Mouse (Mus musculus): ENCODE measurements around the gene Slc30a3. TPM values are rescaled to one million over a fixed set of nuclear protein-coding genes. Genes with fewer than 3 reads are reported as not detected.

Gene Slc30a3
- polyA plus RNA-seq, 1 experiment from 2014 or later = 1.5 TPM

DNA sequence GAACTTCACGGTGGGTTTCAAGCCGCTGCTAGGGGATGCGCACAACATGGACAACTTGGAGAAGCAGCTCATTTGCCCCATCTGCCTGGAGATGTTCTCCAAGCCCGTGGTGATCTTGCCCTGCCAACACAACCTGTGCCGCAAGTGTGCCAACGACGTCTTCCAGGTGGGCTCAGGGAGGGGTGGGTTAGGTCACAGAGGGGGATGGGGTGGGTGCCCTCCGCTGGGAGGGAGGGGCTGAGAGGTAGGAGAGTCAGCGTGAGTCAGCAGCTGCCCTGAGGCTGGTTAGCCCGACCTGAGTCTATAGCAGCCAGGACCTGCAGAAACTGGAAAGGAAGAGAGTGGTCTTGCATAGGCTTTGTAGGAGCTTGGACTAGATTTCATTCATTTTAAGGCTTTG is 8.9 kb upstream of the Slc30a3 start:
- no peak overlapping the region for H3K4me3 ChIP-seq
- WGBS = 29% methylated on average over 10 of the region's 10 CpGs
- no peaks in the 10 kb centered on the region for H3K9me3 ChIP-seq (replicated peaks)

DNA sequence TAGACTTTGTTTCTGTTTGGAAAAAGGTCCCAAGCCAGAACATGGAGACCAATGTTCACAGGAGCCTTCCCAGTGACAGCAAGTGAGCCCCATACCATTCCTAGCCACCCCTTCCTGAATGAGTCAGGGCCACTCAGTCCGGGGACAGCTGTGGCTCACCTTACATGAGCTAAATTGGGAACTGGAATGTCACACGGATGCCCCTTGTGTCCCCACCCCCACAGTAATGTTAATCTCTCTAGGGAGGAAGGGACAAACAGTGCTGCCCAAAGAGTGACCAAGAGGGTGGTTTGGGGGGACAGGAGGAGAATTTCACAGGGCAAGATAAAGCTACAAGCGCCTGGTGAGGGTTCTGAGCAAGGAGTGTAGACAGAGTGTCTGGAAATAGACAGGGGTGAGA is 8.3 kb upstream of the Slc30a3 start, which contains the start of gene Trim54:
Gene Trim54 (plus strand): TSS at position 359 of the 400 bp plus-strand sequence.
- no peak within 1 kb of the TSS for H3K27ac ChIP-seq (replicated peaks)
- H3K4me1 ChIP-seq = no peaks in the 10 kb centered on the region
- H3K9me3 ChIP-seq (replicated peaks) = no peaks in the 10 kb centered on the region
- H3K36me3 ChIP-seq = no peaks in the 10 kb centered on the region
- no peak for DNase-seq (ENCODE audit: low spot score)
- peaks cover 12% of the 10 kb centered on the region for H3K27me3 ChIP-seq (ENCODE audit: low read depth, poor library complexity, severe bottlenecking)
- 51% methylated on average over 3 of the region's 3 CpGs for WGBS
- H3K4me3 ChIP-seq = no peak within 1 kb of the TSS

More for the DNA sequence above, 8.9 kb upstream of the Slc30a3 start:
- DNase-seq (ENCODE audit: low spot score) = no peak
- no peaks in the 10 kb centered on the region for H3K4me1 ChIP-seq
- H3K36me3 ChIP-seq = no peaks in the 10 kb centered on the region
- H3K27ac ChIP-seq (replicated peaks) = no peak overlapping the region
- peaks cover 12% of the 10 kb centered on the region for H3K27me3 ChIP-seq (ENCODE audit: low read depth, poor library complexity, severe bottlenecking)

DNA sequence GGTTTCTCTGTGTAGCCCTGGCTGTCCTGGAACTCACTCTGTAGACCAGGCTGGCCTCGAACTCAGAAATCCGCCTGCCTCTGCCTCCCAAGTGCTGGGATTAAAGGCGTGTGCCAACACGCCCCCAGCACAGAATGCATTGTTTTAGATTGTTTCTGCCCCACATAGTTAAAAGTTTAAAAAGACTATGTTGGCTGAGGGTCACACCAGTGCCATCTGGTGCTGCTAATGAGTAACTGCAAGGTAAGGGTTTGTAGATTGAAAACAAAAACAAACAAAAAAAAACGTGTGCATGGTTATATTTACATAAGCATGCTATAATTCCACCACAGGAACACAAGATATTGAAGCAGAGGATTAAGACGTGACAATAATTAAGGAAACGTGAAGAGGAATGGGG is 2.7 kb upstream of the Slc30a3 start:
- Histone ChIP-seq H3K27ac (replicated peaks) (no peak overlapping the region), H3K4me1 (no peaks in the 10 kb centered on the region), H3K27me3 (ENCODE audit: low read depth, poor library complexity, severe bottlenecking) (no peaks in the 10 kb centered on the region; the same call in 1 of the 2 replicates), H3K4me3 (no peak overlapping the region), H3K36me3 (no peaks in the 10 kb centered on the region), H3K9me3 (replicated peaks) (no peaks in the 10 kb centered on the region)
- DNase-seq (ENCODE audit: low spot score) = no peak
- 42% methylated on average over 7 of the region's 7 CpGs for WGBS

DNA sequence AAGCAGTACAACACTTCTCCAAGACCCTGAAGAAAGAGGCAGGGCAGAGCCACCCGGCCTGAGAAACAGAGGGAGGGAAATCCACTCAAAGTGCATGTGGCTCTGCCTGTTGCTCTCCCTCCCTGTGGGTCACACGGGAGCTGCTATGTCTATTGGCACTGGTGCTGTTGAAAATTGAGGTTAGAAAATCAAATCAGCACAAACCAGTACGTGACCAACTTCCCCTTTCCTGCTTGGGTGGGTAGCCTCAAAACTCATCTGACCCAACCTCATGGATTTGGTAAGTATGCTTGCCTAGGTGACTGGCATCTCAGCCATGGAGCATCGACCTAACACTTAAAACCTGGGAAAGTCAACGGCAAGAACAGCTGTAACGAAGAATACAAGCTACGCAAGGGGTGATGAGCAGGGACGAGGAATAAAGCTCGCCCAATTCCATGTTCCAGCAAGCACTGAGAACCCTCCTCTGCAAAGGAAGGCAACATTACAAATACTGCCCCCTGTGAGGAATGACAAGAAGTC is 2.2 kb downstream of the Slc30a3 start, which contains the start of gene Dnajc5g:
Gene Dnajc5g (plus strand): TSS at position 472 of the 522 bp plus-strand sequence.
- Histone ChIP-seq H3K4me1 (no peaks in the 10 kb centered on the region), H3K4me3 (no peak within 1 kb of the TSS), H3K27ac (replicated peaks) (no peak within 1 kb of the TSS), H3K27me3 (ENCODE audit: low read depth, poor library complexity, severe bottlenecking) (no peaks in the 10 kb centered on the region; the same call in 1 of the 2 replicates), H3K9me3 (replicated peaks) (no peaks in the 10 kb centered on the region), H3K36me3 (no peaks in the 10 kb centered on the region)
- WGBS = 85% methylated on average over 9 of the region's 9 CpGs
- no peak for DNase-seq (ENCODE audit: low spot score)

DNA sequence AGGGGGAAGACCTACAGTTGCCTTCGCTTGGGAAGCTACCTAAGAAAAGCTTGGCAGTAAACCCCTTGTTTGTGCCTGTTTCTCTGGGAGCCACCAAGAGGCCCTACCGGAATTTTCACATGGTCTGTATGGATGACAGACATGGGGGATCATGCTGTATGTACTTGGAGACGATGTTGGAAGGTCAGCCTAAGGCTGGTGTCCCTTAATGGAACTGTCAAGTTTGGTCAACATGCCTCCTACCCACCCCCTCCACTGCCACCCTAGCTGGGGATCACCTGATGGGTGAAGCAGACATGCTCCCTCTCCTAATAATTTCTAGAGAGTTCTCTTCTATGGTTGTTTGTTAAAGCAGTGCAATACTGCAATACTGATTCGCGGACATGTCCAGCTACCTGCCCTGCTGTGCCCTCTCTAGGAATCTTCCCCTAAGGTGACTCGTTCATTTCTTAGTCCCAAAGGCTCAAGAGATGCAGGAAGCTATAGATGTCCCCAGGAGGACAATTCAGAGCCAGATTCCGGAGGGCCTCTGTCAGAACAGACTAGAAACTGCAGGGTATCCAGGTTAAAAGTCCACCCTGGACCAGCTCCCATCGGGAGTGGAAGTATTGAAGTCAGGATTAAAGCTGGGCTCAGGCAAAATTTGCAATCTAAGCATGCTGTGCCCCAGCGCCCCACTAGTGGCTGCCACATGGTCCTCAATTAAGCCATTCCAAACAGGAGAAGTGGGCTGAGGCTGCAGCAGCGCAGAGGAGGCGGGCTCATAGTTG is 12.1 kb downstream of the Slc30a3 start:
- no peak for DNase-seq (ENCODE audit: low spot score)
- WGBS = 27% methylated on average over 11 of the region's 11 CpGs
- H3K9me3 ChIP-seq (replicated peaks) = no peaks in the 10 kb centered on the region
- H3K36me3 ChIP-seq = no peaks in the 10 kb centered on the region
- H3K4me1 ChIP-seq = peaks cover 40% of the 10 kb centered on the region
- peaks cover 78% of the 10 kb centered on the region for H3K27me3 ChIP-seq (ENCODE audit: low read depth, poor library complexity, severe bottlenecking)
- H3K27ac ChIP-seq (replicated peaks) = no peak overlapping the region
- H3K4me3 ChIP-seq = peak overlapping the region; percentile 40

DNA sequence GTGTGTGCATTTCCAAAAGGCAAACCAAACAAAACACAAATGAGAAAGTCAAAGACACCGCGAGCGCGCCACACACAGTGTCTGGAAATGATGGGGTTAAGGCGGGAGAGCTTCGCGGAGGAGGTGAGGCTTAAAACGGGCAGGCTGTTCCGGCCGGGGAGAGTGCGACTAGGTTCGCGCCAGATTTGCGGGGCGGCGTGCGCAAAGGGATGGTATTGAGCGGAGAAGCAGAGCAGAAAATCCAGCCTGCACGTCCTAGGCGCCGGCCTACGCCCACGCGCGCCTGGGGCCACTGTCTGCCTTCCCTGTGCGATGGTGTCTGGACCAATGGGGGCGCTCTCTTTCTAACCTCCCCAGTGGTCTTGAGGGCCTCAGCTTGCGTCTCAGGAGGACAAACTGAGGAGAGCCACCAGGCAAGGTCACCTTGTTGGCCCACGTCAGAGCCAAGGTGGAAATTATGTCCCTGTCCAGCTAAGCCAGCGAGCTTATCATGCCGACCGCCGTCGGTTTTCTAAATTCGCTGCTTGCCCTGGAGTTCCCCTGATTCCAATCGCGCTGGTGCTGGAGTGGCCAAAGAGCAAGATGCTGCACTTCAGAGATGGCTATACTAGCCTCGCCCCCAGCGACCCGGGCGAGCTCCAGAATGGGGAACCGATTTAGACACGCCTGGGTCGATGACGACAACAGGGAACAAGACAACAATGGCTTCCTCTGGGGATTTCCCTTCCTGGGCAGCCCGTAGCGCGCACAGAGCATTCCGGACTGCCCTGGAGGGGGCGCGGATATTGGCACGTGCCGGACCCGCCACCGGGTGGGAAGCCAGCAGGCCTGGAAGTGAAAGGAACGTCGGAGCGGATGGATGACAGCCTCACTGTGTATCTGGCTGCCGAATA is 13.0 kb downstream of the Slc30a3 start:
- Histone ChIP-seq H3K27ac (replicated peaks) (no peak overlapping the region), H3K4me3 (peak overlapping the region; percentile 40), H3K4me1 (peaks cover 40% of the 10 kb centered on the region), H3K9me3 (replicated peaks) (no peaks in the 10 kb centered on the region), H3K27me3 (ENCODE audit: low read depth, poor library complexity, severe bottlenecking) (peaks cover 86% of the 10 kb centered on the region), H3K36me3 (no peaks in the 10 kb centered on the region)
- WGBS = under 1% methylated on average over 59 of the region's 59 CpGs
- peak; percentile 62 for DNase-seq (ENCODE audit: low spot score)

DNA sequence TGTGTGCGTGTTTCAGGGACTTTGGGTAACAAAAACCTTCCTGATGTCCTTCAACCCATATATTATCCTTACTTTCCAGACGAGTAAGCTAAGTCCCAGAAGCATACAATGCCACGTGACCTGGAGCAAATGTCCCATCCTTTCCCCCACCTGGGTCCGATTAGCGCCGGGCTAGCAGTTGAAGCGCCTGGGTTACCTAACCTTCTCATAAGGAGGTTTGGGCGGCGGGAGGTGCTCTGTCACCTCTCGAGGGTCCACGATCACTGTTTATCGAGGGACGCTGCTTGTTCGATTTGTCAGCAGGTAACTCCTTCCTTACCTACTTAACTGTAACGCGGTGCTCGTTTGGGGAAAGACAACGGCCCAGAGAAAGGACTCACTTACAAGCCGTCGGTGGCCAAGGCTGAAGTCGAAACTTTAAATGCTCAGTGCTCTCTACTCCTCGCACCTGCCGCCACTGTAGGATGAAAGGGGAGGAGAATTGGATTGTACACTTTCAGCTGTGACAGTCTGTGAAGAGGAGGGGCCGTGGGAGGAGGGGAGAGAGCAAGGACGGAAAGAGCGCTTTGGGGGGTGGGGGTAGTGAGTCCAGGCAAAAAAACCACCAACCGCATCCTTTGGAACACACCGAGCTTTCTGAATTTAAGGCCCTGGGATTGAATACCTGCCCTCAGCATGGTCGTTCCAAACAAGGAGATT is 13.8 kb downstream of the Slc30a3 start:
- Histone ChIP-seq H3K27ac (replicated peaks) (no peak overlapping the region), H3K4me3 (peak overlapping the region; percentile 56), H3K36me3 (no peaks in the 10 kb centered on the region), H3K9me3 (replicated peaks) (no peaks in the 10 kb centered on the region), H3K4me1 (peaks cover 40% of the 10 kb centered on the region), H3K27me3 (ENCODE audit: low read depth, poor library complexity, severe bottlenecking) (peaks cover 94% of the 10 kb centered on the region)
- DNase-seq (ENCODE audit: low spot score) = peak; percentile 38
- 3% methylated on average over 29 of the region's 29 CpGs for WGBS

DNA sequence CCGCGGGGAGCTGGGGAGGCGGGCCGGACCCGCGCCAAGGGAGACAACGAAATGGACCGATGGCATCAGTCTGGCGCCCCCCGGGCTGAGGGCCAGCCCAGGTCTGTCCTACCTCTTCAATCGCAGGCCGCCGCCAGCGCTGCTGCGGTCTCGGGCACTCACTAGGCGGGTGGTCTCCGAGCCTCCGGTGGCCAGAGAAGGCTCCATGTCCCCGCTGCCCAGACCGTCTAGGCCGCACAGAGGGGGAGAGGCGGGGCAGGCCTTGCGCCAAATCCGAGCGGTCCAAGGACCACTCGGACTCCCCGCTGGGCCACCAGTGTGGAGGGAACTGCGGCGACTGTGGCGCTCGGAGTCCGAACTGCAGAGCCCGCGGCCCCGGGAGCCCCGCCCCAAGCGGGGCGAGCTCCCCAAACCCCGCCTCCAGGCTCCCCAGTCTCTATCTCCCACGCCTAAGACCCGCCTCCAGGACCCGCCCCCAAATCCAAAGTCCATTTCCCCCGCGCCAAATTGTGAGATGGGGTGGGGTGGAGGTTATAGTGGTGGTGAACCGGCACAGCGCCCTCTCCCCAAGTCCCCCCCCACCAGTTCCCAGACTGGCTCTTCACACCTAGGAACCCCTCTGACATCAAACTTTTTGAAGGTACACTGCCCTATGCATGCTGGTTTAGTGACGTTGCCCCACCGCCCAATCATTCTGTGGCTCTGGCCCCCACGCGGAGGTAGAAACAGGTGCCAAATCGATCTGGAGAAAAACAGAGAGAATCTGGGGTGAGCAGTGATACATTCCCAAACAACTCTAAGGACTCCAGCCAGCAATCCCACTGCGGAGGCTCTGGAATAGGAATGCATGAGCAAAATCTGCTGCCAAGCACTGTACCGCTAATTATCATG is 14.6 kb downstream of the Slc30a3 start:
- Histone ChIP-seq H3K36me3 (no peaks in the 10 kb centered on the region), H3K9me3 (replicated peaks) (no peaks in the 10 kb centered on the region), H3K4me3 (peak overlapping the region; percentile 56), H3K27ac (replicated peaks) (peak overlapping the region; percentile 70), H3K4me1 (peaks cover 40% of the 10 kb centered on the region), H3K27me3 (ENCODE audit: low read depth, poor library complexity, severe bottlenecking) (peaks cover 100% of the 10 kb centered on the region)
- WGBS = under 1% methylated on average over 54 of the region's 54 CpGs
- DNase-seq (ENCODE audit: low spot score) = peak; percentile 59

DNA sequence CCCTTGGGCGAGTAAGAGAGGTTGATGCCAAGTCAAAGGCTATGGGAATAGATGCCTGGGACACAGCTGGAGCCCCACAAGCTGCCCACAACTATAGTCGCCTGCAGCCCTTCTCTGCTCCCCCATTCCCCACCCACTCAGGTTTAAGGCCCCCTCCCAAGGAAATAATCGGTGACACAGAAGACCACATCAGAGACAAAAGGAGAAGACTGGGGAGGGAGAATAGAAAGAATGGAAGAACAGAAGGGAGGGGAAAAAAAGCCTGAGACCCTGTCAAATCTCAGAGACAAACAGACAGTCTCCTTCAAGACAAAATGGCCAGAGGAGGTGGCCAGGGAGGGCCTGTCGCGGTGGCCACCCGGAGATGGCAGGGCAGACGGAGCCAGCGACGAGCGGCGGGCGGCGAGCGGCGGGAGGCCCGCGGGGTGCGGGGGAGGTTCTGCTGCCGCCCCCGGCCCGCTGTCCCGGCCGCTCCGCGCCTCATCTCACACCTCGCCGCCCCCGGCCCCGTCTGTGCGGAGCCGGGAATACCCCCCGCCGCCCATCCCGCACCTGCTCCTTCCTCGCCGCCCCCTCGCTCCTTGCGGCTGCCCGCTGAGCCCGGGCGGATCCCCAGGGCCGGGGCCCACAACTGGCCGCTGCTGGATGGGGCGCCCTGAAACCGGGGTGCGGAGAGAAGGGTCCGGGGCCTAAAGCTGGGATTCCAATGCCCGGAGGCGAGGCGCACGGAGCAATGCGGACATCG is 15.6 kb downstream of the Slc30a3 start:
- H3K4me3 ChIP-seq = peak overlapping the region; percentile 56
- WGBS = 3% methylated on average over 40 of the region's 53 CpGs
- peaks cover 100% of the 10 kb centered on the region for H3K27me3 ChIP-seq (ENCODE audit: low read depth, poor library complexity, severe bottlenecking)
- no peaks in the 10 kb centered on the region for H3K9me3 ChIP-seq (replicated peaks)
- peak overlapping the region; percentile 70 for H3K27ac ChIP-seq (replicated peaks)
- H3K4me1 ChIP-seq = peaks cover 40% of the 10 kb centered on the region
- DNase-seq (ENCODE audit: low spot score) = peak; percentile 39
- no peaks in the 10 kb centered on the region for H3K36me3 ChIP-seq

DNA sequence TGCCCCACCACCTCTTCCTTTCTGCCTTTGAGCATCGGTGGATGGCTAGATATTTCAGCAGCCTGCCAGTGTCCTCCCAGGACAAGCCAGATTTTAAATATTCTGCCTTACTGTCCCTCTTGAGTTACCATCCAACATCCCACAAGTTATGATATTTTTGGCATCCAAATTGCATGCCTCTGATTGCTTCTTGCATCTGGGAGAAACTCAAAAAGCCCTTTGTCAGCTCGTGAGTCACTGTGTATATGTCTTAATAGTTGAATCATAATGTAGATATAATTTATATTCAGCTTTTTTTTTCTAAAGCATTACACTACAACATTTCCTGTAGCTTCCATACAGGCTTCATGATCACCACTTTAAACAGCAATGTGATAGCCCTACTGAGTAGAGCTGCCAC is 20.9 kb downstream of the Slc30a3 start:
- H3K36me3 ChIP-seq = no peaks in the 10 kb centered on the region
- no peak for DNase-seq (ENCODE audit: low spot score)
- no peaks in the 10 kb centered on the region for H3K9me3 ChIP-seq (replicated peaks)
- no peak overlapping the region for H3K4me3 ChIP-seq
- H3K27ac ChIP-seq (replicated peaks) = no peak overlapping the region
- peaks cover 36% of the 10 kb centered on the region for H3K4me1 ChIP-seq
- H3K27me3 ChIP-seq (ENCODE audit: low read depth, poor library complexity, severe bottlenecking) = peaks cover 67% of the 10 kb centered on the region
- WGBS = 85% methylated on average over 2 of the region's 2 CpGs

DNA sequence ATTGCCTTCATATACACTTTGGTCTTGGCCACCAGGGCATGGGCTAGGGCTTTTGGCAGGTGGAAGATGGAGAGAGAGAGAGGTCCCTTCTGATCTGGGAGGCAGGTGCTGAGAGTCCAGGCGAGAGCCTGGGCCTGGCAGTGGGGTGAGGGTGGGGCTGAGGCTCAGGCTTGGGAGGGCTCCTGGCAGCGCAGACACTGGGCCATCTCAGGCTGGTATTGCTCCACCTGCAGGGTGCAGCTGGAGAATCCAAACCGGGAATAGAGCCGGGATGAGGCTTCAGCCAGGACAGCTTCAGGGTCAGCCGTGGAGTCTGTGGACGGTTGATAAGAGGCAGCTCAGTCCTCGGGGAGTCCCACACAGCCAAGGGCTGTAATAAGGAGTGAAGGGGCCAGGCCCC is 21.4 kb downstream of the Slc30a3 start:
- WGBS = 36% methylated on average over 7 of the region's 7 CpGs
- no peak for DNase-seq (ENCODE audit: low spot score)
- Histone ChIP-seq H3K4me3 (no peak overlapping the region), H3K27me3 (ENCODE audit: low read depth, poor library complexity, severe bottlenecking) (peaks cover 62% of the 10 kb centered on the region), H3K9me3 (replicated peaks) (no peaks in the 10 kb centered on the region), H3K36me3 (no peaks in the 10 kb centered on the region), H3K27ac (replicated peaks) (peak overlapping the region; percentile 64), H3K4me1 (peaks cover 32% of the 10 kb centered on the region)
